Mouse (Mus musculus): ENCODE data around the gene Tfap2e.

DNA sequence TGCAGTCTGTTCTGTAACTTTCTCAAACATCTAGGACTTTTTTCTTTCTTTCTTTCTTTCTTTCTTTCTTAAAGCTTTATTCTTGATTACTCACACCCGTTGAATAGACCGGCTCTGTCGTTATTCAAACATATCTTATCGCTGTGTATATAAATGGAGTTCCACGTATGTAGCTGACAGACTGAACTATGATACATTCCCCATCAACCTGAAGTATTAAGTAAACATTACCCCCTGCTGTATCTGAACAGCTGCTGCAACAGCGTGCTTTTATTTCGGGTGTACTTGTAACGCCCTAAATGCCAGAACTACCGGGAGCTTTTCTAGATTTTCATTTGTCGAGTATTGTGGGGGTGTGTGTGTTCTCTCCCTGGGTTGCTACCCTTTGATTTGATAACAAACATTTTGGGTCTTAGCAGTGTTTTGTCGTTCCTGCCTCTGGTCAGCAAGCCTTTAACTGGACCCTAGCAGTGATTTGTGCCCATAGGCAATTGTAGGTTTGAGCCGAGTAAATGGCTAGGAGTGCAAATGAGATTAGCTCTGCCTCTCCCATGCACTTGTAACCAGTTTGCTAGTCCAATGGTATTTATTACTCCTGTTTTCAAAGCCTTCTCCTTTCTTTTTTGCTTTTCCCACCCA, 18.8 kb upstream of the Tfap2e start:
- TF ChIP-seq POLR2A (IDR thresholded peaks at IDR 0.05; ENCODE audit: control insufficient read depth, low read depth, low read length), result no peak
- TF ChIP-seq CTCF (IDR thresholded peaks at IDR 0.05; ENCODE audit: control insufficient read depth, insufficient read depth, insufficient replicate concordance, low read depth, low read length), result no peak
